Mouse (Mus musculus) ES-E14 (cell line): ENCODE data around the gene Lyg2. TPM values are rescaled to one million over a fixed set of nuclear protein-coding genes. Genes with fewer than 3 reads are reported as not detected.

Experiments used
- DNase-seq: peaks from one replicate; pipeline ENCODE4 v3.0.0-alpha.2; 2013; ENCODE audit warnings: low read depth, low spot score
- H3K27ac ChIP-seq: 2 replicates; pipeline ENCODE4 v1.5.1; 2012; ENCODE audit warnings: low read depth, mild to moderate bottlenecking, low read length, moderate library complexity, mixed read lengths; ENCODE audit not compliant: poor library complexity, insufficient read depth, severe bottlenecking
- H3K36me3 ChIP-seq: 2 replicates; pipeline ENCODE4 v1.6.1; 2012; ENCODE audit warnings: mild to moderate bottlenecking, low read length, moderate library complexity, mixed read lengths; ENCODE audit not compliant: control insufficient read depth, poor library complexity, insufficient read depth, severe bottlenecking
- H3K4me1 ChIP-seq, 2 experiments: fragments of 150-350 bp in 1 of 2; sonication (generic) in 1 of 2; 2 replicates each; pipeline ENCODE4 v1.6.1; 2012; ENCODE audit warnings: low read length in 2 of 2, mild to moderate bottlenecking in 1 of 2, mixed read lengths in 1 of 2; ENCODE audit not compliant: control insufficient read depth in 2 of 2, insufficient read depth in 2 of 2, poor library complexity in 1 of 2
- H3K4me3 ChIP-seq, 2 experiments: fragments of 150-350 bp in 1 of 2; sonication (generic) in 1 of 2; 2 replicates each; pipeline ENCODE4 v1.5.1; 2012; ENCODE audit warnings: low read length in 2 of 2, low read depth in 1 of 2, mild to moderate bottlenecking in 1 of 2, mixed read lengths in 1 of 2; ENCODE audit not compliant: insufficient read depth in 1 of 2, poor library complexity in 1 of 2, severe bottlenecking in 1 of 2
- H3K9ac ChIP-seq: 2 replicates; pipeline ENCODE4 v1.6.1; 2012; ENCODE audit warnings: low read depth, mild to moderate bottlenecking, low read length, mixed read lengths; ENCODE audit not compliant: poor library complexity, insufficient read depth, severe bottlenecking
- H3K9me3 ChIP-seq: fragments of 150-350 bp; sonication (generic); 2 replicates; pipeline ENCODE4 v1.6.1; 2012; ENCODE audit warnings: low read depth, mild to moderate bottlenecking, low read length; ENCODE audit not compliant: control insufficient read depth, insufficient read depth
- CHD2 ChIP-seq: IDR thresholded peaks from 2 replicates; pipeline ENCODE4 v1.6.1; 2014; ENCODE audit warnings: mild to moderate bottlenecking, low read depth, low read length, inconsistent platforms
- HCFC1 ChIP-seq: IDR thresholded peaks from 2 replicates; pipeline ENCODE4 v1.6.1; 2012; ENCODE audit warnings: low read length, inconsistent platforms, borderline replicate concordance; ENCODE audit not compliant: insufficient read depth
- MAFK ChIP-seq: IDR thresholded peaks from 2 replicates; pipeline ENCODE4 v1.6.1; 2014; ENCODE audit warnings: mild to moderate bottlenecking, low read depth, low read length, inconsistent platforms; ENCODE audit not compliant: insufficient read depth
- ZC3H11A ChIP-seq: IDR thresholded peaks from 2 replicates; pipeline ENCODE4 v1.6.1; 2012; ENCODE audit warnings: low read depth, mild to moderate bottlenecking, inconsistent platforms, low read length, borderline replicate concordance
- ZNF384 ChIP-seq: IDR thresholded peaks from 2 replicates; pipeline ENCODE4 v1.6.1; 2012; ENCODE audit warnings: low read depth, low read length, inconsistent platforms
- in situ Hi-C, 2 experiments: fragments of 600-800 bp; cut with MboI; formaldehyde crosslinking; loops; one replicate each; pipeline ENCODE4 v1.15.1; 2025; ENCODE audit warnings: low sequenced_read_pairs in 2 of 2, inconsistent platforms in 1 of 2; ENCODE audit not compliant: unreplicated experiment in 2 of 2
- total RNA-seq: library from RNA; depleted of rRNA; stranded (reverse); fragments of 300-350 nt; gene quantifications from 2 replicates; pipeline ENCODE4 v1.2.3, GENCODE M21; 2012

Lyg2 gene
- total RNA-seq, 1 experiment: not detected

GRCm38 (mm10) chr1:37890025-37890652, 26.2 kb downstream of the Lyg2 start, which contains the start of the genes Mitd1 and Mrpl30:
Gene Mitd1, minus strand, starts transcription at chr1:37890411.
Gene Mrpl30, plus strand, starts transcription at chr1:37890477.
- TF ChIP-seq HCFC1 (peak; percentile 90), ZC3H11A (no peak), ZNF384 (peak; percentile 100), CHD2 (peak; percentile 63; the same call in 1 of the 2 replicates), MAFK (no peak; the same call in 1 of the 2 replicates)
- H3K9me3 ChIP-seq: no peaks in the 10 kb centered on the region
- DNase-seq: peak; percentile 92
- peak within 1 kb of the TSS; percentile 84 to 90 for H3K4me3 ChIP-seq
- in situ Hi-C loops: no loop called here
- 0 out of 2 replicates have a peak within 1 kb of the TSS, but pooled peaks have one; percentile 14 for H3K27ac ChIP-seq
- peaks cover 0 to 6% of the 10 kb centered on the region in 2 experiments; a peak in 1 of 4 replicates for H3K4me1 ChIP-seq
- H3K36me3 ChIP-seq: peaks cover 4% of the 10 kb centered on the region; the same call in 1 of the 2 replicates
- H3K9ac ChIP-seq: peak within 1 kb of the TSS; percentile 89

GRCm38 (mm10) chr1:37889206-37889605, 27.1 kb downstream of the Lyg2 start:
- Histone ChIP-seq H3K9ac (peak overlapping the region; percentile 89; the same call in 1 of the 2 replicates), H3K36me3 (peaks cover 2% of the 10 kb centered on the region; the same call in 1 of the 2 replicates), H3K9me3 (no peaks in the 10 kb centered on the region), H3K4me3 (peak overlapping the region; percentile 84 to 90), H3K27ac (no peak overlapping the region), H3K4me1 (peaks cover under 1 to 9% of the 10 kb centered on the region in 2 experiments; a peak in 3 of 4 replicates)
- TF ChIP-seq ZNF384: no peak
- no peak for TF ChIP-seq CHD2
- TF ChIP-seq MAFK: no peak
- no peak for TF ChIP-seq ZC3H11A
- no peak for TF ChIP-seq HCFC1
- no peak for DNase-seq
- in situ Hi-C loops: no loop called here

GRCm38 (mm10) chr1:37884451-37884850, 31.8 kb downstream of the Lyg2 start:
- TF ChIP-seq ZNF384 (no peak), CHD2 (no peak), ZC3H11A (no peak), HCFC1 (no peak), MAFK (no peak)
- H3K36me3 ChIP-seq: peaks cover 2% of the 10 kb centered on the region; the same call in 1 of the 2 replicates
- H3K4me3 ChIP-seq: no peak overlapping the region
- H3K9me3 ChIP-seq: no peaks in the 10 kb centered on the region
- peaks cover 4 to 13% of the 10 kb centered on the region in 2 experiments; a peak in 3 of 4 replicates for H3K4me1 ChIP-seq
- H3K27ac ChIP-seq: no peak overlapping the region
- DNase-seq: peak; percentile 56
- H3K9ac ChIP-seq: no peak overlapping the region
- in situ Hi-C loops: no loop called here

GRCm38 (mm10) chr1:37883411-37883810, 32.9 kb downstream of the Lyg2 start:
- TF ChIP-seq ZNF384 (peak; percentile 64), ZC3H11A (no peak), CHD2 (no peak)
- peaks cover 4 to 9% of the 10 kb centered on the region in 2 experiments; a peak in 3 of 4 replicates for H3K4me1 ChIP-seq
- H3K36me3 ChIP-seq: peaks cover 6% of the 10 kb centered on the region
- no peak for DNase-seq
- no peak overlapping the region for H3K9ac ChIP-seq
- no peak overlapping the region for H3K4me3 ChIP-seq
- in situ Hi-C loops: no loop called here
- no peaks in the 10 kb centered on the region for H3K9me3 ChIP-seq
- no peak overlapping the region for H3K27ac ChIP-seq
